Mouse (Mus musculus) gastrocnemius, postnatal 4 days (tissue): ENCODE measurements around the gene Rsph3b. TPM values are rescaled to one million over a fixed set of nuclear protein-coding genes. Genes with fewer than 3 reads are reported as not detected.
"Not testable (repeated sequence)": the region's sequence is repeated elsewhere in the genome, so short reads cannot be mapped to it uniquely, and the experiment has no call there.

ENCODE experiments used
- DNase-seq, 2 experiments: peaks; one replicate each; pipeline ENCODE4 v3.0.0; 2021 to 2022; ENCODE audit warnings: low spot score in 2 of 2, mixed read lengths in 2 of 2
- total RNA-seq, 2 experiments: library from RNA; stranded (reverse); gene quantifications; 2 replicates each; pipeline ENCODE4 v1.2.3; 2021

Rsph3b gene
- total RNA-seq, 2 experiments from 2014 or later = 24.7 to 25.3 TPM

DNA sequence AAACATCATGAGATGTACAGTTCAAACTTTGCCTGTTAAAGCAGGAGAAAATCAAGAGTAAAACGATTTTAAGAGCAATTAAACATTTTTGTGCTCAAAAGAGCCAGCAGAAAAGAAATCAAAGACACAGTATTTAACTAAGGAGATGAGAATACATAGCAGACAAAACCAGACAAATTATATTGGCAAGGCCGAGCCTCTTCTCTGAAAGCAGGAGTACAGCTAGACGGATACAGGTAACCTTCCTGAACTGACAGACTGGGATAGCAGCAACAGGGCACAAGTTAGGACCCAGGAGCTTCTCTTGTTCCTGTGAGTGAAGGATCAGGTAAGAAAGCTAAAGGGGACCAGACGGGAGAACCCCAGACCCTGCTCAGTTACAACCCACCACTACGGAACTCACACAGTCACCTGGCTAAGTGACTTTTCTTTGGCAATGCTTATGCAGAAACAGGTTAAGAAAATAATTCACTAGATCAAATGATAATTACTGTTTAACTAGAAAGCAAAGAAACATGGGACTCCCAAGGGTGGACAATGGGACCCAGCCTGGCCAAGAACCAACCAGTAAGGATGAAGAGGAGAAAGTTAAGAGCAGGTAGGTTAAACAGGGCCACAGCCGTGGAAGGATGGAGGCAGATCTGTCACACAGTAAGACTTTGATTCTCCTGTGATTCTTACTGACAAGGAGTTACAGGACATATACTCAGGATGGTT lies 11.2 kb upstream of the Rsph3b start:
- not testable (repeated sequence) for DNase-seq

DNA sequence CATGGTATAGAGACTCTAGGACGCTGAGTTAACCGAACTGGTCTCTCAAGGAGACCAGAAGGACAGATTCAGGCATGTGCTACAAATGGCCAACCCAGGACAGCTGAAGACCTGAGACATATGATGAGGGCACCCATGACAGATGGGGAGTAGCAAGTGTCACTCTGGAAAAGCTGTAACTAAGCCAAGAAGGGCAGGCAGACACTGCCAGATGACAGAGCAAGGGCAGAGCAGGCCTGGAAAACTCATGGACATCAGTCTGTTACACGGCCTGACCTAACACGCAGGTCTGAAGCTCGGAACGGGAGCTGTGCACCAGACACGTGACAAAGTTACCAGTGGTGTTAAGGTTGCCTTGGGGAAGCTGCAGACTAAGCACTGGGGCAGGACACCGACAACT lies 10.4 kb upstream of the Rsph3b start:
- DNase-seq = not testable (repeated sequence)

GRCm38 (mm10) chr17:6948769-6949228 lies 317 bp upstream of the Rsph3b start:
- DNase-seq = not testable (repeated sequence)

- DNase-seq = not testable (repeated sequence)
Measured at GRCm38 (mm10) chr17:6947637-6947983, 872 bp downstream of the Rsph3b start.

- not testable (repeated sequence) for DNase-seq
Measured at GRCm38 (mm10) chr17:6942560-6942959, 5.9 kb downstream of the Rsph3b start.

DNA sequence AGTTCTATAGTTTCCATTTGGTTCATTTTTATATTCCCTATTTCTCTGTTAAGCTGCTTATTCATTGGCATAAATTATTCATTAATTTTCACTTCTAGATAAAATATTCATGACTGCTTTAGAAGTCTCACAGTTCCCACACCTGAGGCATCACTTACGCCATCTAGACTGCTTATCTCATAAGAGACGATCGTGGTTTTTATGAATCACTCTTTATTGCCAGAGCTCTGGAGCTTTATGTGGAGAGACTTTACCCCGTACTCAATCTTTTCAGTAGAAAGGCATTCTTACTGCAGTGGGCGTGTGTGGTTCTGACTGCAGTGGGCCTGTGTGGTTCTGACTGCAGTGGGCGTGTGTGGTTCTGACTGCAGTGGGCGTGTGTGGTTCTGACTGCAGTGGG lies 16.9 kb downstream of the Rsph3b start:
- not testable (repeated sequence) for DNase-seq

- not testable (repeated sequence) for DNase-seq
Measured at GRCm38 (mm10) chr17:6920351-6920894, 28.1 kb downstream of the Rsph3b start.

- not testable (repeated sequence) for DNase-seq
Measured at GRCm38 (mm10) chr17:6919388-6919787, 29.1 kb downstream of the Rsph3b start.

DNA sequence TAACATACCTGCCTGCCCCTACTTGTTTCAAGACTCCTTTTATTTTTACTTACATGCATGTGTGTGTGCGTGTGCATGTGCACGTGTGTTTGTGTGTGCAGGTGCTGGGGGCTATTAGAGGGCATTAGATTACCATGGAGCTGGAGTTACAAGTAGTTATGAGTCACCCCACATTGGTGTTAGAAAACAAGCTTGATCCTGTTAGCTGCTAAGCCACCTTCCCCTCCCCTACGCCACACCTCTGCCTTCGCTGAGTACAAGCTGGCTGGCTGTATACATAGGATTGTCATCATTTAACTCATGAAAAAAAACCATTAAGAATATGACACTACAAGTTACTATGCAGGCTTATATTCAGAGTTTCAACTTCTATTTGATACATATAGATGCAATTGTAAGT lies 33.2 kb downstream of the Rsph3b start:
- not testable (repeated sequence) for DNase-seq

GRCm38 (mm10) chr17:6914066-6914465 lies 34.4 kb downstream of the Rsph3b start:
- not testable (repeated sequence) for DNase-seq

DNA sequence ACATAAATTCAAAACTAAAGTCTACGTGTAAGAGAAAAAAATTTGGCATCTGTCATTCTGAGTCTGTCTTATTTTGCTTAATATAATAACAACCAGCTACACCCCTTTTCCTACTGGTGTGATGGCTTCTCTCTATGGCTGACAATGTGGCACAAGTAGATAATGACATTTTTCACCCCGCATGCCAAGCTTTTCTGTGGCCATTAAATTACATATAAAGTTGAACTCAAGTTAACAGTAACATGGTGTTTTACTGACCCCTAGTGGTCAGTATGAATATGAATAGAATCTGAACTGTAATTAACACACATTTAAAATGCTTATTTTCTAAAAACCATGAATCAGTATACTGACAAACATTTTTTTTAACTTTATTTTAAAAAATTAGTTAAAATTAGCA lies 48.1 kb downstream of the Rsph3b start:
- DNase-seq = not testable (repeated sequence)

GRCm38 (mm10) chr17:6897996-6898562 lies 50.4 kb downstream of the Rsph3b start:
- not testable (repeated sequence) for DNase-seq

DNA sequence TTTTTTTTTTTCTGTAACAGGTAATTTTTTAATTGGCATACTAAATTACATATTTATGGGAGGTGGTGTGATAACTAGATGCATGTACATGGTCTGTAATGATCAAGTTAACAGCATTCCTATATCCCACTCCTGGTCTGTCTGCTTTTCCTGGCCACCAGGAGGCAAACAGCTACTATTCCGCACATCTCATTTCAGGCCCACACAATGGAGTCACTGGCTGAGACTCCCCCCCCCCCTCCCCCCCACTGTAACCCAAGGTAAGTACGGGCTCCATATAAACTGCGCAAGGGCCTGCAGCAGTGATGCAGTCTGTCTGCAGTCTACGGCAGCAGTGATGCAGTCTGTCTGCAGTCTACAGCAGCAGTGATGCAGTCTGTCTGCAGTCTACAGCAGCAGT lies 51.7 kb downstream of the Rsph3b start:
- DNase-seq = no peak

GRCm38 (mm10) chr17:6893332-6893731 lies 55.1 kb downstream of the Rsph3b start:
- no peak for DNase-seq

DNA sequence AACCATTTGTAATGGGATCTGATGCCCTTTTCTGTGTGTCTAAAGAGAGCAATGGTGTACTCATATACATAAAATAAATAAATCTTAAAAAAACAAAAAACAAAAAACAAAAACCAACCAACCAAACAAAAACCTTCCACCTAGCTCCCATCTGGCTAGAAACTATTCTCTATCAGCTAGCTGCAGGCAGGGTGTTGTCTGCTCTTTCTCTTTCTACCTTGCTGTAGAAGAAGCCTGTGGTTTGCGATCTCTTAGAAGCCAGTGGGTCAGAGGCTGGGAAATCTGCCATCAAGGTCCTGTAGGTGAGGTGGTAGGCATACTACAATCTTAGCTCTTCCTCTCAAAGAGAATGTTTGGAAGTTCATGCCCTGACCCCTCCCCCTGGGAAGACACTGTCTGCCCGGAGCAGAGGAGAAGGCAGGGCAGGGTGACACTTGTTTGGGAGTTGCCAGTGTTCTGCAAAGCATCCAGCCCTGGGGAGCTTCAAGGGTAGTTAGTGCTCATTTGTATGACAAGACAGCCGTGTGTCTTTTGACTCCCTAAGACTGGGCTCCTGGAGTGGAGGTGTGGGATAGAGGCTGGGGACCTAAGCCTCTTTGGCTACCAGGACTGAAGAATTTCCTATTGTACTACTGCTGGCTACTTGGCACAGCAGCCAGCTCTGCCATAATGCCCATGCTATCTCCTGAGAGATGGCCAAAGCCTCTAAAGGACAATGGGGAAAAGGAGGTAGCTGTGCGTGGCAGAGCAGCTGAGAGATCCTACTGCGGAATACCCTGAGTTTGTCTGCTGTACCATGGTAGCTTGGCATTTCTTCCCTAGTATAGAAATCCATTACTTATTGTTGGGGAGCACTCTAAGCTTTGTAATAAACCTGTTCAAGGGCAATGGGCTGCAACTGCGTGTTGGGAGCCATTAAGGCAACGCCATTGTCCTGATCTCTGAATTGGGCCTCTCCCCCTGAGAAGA lies 56.2 kb downstream of the Rsph3b start:
- DNase-seq = no peak

DNA sequence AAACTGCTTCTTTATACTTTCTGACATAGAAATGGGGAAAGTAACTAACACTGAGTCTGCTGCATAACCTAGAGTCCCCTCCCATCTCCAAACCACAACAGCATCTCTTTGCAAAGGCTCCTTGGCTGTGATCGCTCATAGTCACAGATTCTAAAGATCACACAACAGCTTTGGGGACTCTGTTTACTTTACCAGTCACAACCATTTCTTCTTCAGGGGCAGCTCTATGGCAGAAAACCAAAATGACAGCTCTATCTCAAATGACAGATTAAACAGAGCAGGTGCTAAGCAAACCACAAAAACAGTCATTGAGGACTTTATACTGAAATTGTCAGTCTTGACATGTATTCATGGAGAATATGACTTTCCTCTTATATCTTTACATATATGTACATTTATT lies 62.0 kb downstream of the Rsph3b start:
- DNase-seq = no peak

DNA sequence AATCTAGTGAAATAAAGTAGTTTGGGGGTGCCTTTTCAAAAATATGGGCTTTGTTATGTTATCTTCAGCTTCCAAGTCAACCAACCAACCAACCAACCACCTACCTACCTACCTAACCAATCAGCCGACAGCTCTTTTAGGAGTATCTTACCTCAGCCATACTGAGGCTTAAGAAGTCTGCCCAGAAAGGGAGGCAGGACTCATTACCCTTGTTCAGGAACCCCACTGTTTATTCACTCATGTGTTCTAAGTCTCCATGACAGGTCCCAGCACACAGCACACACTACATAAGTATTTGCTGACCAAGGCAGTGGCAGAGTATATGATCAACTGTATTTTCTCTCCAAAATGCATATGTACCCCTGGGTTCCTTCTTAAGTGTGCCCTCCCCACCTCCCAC lies 64.0 kb downstream of the Rsph3b start:
- no peak for DNase-seq

- DNase-seq = no peak
Measured at GRCm38 (mm10) chr17:6881306-6881705, 67.2 kb downstream of the Rsph3b start.

DNA sequence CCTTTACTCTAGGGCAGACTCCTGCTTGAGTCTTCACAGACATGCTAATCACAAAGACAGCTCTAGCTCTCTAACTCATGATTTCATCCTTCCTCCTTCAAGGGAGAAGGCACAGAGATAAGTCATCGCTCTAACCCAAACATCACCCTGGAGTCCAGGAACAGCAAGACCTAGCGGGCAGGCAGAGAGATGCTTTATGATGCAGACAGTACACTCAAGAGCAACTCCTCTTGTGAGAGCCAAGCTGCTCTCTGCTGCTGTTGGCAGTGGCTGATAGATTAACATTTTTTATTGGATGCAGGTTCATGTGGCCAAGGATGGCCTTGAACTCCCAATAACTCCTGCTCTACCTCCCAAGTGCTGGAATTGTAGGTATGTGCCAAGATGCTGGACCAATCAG lies 77.1 kb downstream of the Rsph3b start:
- no peak for DNase-seq

- DNase-seq = no peak
Measured at GRCm38 (mm10) chr17:6868810-6869209, 79.7 kb downstream of the Rsph3b start.

DNA sequence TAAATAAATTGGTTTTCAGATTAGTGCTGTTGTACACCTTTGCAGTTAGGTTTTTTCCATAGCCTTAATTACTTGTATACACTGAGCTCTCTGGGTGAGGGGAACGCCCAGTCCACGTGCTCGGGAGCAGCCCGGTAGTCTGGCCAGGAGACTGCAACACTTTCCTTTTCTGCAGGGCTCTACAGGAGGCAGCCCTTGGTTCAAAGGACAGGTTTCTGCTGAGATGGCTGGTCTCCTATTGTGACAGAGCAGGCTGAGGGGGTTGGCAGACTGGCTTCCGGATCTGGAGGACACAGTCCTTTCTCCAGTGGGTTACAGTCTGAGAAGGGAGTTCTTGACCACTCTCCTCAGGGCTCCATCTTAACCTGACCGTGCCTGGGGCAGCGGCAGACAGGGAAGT lies 80.7 kb downstream of the Rsph3b start:
- DNase-seq = no peak
